Mouse (Mus musculus) spleen, postnatal 4 days (tissue): ENCODE measurements around the gene Phxr2.
"Not testable (repeated sequence)": the region's sequence is repeated elsewhere in the genome, so short reads cannot be mapped to it uniquely, and the experiment has no call there.

ENCODE experiments used
- DNase-seq, 2 experiments: peaks; one replicate each; pipeline ENCODE4 v3.0.0; 2022; ENCODE audit warnings: low spot score in 2 of 2

Phxr2 gene

GRCm38 (mm10) chr10:99126225-99126624 is at the start of gene Phxr2:
TSS of gene Phxr2 (minus strand) at chr10:99126325.
- no peak for DNase-seq

GRCm38 (mm10) chr10:99172906-99173507 is 46.9 kb upstream of the Phxr2 start:
- no peak for DNase-seq

DNA sequence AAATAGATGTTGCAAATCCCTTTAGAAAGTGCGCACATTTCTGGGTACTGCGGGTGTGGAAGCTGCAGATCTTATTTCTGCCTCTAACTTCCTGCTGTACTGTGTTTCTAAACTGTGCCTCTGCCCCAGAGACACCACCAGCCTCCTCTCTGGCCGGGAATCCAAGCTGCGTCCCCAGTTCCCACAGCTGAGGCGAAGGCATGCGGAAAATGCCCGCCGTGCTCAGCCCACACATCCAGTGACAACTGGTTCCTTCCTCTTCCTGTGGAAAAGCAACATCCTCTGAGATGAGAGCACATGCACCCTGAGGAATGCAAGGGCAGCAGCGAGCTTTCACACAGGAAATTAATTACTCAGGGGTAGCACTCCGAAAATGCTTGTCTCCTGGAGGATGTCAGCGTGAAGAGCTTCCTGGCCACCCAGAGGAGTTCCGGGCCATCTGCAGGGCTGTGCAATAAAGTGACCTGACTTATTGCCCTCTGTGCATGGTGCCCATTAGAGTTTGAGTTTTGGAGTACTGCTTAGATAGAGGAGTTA is 45.9 kb upstream of the Phxr2 start:
- no peak for DNase-seq

DNA sequence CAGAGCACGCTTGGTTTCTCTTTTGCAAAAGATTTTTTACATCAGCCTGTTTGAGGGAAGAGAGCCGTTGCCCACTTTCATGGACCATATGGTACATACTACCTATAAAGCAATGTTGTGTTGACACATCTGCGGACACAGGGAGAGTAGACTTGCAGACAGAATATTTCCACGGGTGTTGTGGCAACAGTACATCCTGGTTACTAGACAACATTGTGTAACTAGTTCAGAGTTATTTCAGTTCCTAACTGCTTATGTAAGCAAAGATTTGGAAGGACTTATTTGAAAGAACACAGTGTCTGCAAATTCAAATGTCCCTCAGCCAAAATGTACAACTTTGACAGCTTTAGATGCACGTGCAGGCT is 43.6 kb upstream of the Phxr2 start:
- no peak for DNase-seq

DNA sequence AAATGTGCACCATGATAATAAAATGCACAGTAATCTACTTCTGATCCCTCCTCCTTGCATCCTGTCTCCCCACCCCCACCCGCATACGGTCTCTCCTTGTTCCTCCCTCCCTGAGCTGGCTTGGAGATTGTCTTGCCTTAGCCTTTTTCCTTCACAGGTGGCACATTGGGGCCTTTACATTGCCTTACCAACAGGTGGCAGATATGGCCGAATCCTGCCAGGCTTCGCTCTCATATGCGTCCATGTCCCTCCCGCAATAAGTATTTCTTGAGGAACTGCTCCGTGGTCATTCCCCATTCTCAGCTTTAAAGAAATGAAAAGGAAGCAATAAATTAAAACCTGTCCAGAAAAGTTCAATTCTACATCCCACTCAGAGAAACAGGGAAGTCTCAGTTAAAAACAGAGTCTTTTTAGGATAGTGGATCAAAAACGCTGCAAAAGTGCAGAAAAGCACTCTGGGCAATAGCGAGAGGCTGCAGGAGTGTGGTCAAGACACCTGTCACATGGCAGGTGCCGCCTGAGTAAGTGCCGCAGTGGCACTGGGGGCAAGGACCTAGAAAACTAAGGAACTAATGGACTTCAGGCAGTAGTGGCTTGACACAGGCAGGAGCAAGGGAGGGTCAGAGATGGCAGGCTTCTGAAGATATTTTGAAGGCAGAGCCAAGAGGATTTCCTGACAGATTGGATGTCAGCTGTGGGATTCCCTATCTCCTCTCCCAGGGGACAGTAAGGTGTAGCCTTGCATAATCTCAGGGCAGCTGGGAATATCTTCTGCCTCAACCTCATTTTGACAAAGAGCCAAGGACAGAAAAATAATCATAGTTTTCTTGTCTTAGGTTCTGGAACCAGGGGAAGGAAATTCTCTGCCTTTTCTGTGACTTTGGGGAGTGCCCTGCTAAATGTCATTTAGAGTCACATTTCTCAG is 43.0 kb upstream of the Phxr2 start:
- no peak for DNase-seq

DNA sequence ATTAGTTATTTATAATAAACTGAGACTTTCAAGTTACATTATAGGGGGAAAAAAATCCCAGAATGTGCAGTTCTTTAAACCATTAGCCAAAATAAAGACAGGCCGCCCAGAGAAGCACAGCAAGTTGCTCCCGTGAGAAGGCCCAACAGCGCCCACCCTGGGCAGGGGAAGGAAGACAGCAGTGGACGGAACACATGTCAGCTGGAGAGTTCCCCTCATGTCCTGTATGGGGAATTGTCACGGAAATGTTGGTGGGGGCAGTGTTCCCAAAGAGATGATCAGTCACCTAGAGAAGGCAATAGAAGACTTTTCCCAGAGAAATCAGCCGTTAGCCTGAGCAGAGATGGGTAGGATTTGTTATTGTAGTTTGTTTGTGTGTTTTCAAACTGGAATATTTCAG is 42.3 kb upstream of the Phxr2 start:
- no peak for DNase-seq

GRCm38 (mm10) chr10:99166392-99166791 is 40.3 kb upstream of the Phxr2 start:
- no peak for DNase-seq

- DNase-seq: no peak
These were observed 39.7 kb upstream of the Phxr2 start for GRCm38 (mm10) chr10:99165751-99166282.

DNA sequence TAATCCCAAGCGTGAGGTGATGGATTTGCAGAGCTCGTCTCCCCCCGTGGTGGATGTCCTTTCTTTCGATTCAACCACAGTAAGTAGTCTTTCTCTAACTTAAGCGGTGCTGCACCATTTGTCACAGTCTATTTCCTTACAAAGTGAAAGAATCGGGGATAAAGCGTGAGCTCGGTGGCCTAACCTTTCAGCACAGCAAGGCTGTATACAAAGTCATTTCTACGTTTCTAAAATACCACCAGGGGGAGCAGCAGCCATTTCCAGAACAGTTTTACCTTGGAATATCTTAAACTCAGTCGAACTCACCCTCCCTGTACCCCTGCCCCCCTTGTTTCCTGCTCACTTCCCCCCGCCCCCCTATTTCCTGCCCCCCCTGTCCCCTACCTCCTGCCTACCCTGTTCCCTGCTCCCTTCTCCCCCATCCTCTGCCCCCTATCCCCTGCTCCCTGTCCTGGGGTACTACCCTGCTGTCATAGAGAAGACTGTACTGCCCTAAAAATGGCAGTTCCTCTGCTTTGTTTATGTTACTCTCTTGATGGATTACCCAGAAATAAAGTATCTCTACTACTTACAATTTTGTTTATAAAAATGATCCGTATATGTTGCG is 38.8 kb upstream of the Phxr2 start:
- DNase-seq: no peak

- no peak for DNase-seq
These were observed 36.9 kb upstream of the Phxr2 start for GRCm38 (mm10) chr10:99163002-99163401.

GRCm38 (mm10) chr10:99161987-99162582 is 36.0 kb upstream of the Phxr2 start:
- DNase-seq: no peak

DNA sequence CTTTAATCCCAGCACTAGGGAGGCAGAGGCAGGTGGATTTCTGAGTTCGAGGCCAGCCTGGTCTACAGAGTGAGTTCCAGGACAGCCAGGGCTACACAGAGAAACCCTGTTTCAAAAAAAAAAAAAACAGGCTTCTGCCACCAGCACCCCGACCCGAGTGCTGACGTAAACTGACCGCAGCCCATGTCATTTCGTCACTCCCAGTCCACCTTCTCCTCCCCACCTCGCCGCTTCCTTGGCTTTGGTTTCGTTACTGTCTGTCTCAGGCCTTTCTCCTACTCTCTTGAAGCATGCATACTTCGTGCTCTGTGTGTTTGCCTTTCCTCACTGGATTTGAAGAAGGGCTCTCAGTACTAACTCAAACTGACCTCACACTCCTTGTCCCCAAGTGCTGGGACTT is 31.6 kb upstream of the Phxr2 start:
- DNase-seq: not testable (repeated sequence)

GRCm38 (mm10) chr10:99156808-99157207 is 30.7 kb upstream of the Phxr2 start:
- no peak for DNase-seq

- peak in 1 of 2 experiments; percentile 48 for DNase-seq
These were observed 28.5 kb upstream of the Phxr2 start for GRCm38 (mm10) chr10:99154635-99155034.

- DNase-seq: peak; percentile 49 to 71
These were observed 25.9 kb upstream of the Phxr2 start for GRCm38 (mm10) chr10:99152063-99152462.

DNA sequence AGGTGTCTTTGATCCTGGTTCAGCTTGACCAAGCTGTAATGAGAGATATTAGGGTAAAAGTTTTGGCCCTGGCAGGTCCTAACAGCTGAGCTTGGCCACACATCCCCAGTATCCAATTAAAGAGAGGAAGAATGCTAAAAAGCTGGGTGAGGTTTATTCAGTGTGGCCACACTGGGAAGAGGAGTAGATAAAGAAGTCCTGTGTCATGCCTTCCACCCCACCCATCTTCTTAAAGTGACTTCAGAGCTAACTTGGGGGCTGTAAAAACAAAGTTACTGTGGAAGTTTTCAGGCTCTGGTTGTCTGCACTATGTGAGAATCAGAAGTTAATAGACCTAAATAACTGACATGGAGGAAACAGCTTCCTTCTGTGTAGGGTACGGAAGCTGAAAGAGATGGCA is 25.5 kb upstream of the Phxr2 start:
- no peak for DNase-seq

DNA sequence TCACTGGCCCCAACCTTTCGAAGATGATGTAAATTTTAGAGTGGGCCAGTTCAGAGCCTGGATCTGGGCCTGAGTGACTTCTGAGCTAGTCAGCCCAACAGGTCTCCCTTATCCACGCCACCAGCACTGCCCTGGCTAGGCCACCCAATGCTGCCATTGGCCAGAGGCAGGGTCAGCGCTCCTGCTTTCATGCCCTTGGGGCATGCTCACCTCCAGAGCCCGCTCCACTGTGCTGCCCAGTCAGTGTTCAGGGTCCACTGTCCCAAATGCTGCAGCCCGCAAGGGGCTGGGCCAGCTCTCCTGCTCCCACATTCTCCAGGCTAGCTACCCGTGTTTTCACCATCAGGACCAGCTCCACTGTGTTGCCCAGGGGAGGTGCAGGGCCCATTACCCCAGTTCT is 23.9 kb upstream of the Phxr2 start:
- peak in 1 of 2 experiments; percentile 54 for DNase-seq

- no peak for DNase-seq
These were observed 20.5 kb upstream of the Phxr2 start for GRCm38 (mm10) chr10:99146596-99146995.

- DNase-seq: no peak
These were observed 19.5 kb upstream of the Phxr2 start for GRCm38 (mm10) chr10:99145611-99146010.

- no peak for DNase-seq
These were observed 10.2 kb upstream of the Phxr2 start for GRCm38 (mm10) chr10:99136337-99136736.

DNA sequence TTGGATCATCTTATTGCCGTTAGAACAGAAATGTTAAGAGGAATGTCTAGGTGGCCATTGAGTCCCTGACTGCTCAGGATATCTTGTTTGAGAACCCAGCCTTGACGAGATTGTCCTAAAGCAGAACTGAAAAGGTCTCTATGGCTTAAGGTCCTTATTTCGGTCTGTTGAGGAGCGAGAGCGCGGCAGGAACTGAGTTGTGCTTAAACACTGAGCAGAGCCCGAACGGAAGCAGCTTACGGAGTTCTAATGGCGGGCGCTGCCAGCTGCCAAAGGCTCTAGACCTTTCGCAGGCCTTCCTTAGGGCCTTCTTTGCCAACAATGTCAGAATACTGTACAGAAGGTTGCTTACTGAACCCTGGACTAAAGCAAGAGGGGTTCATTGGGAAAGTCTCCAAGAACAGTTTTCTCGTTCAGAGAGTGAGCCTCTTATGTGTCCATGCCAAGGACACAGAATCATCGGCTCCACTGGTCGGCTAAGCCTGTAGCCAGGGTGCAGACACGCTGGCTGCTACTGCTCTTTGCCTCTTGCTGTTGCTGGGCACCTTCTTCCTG is 7.3 kb upstream of the Phxr2 start:
- DNase-seq: peak in 1 of 2 experiments; percentile 66
